Mouse (Mus musculus) layer of hippocampus, postnatal 10 days (tissue): ENCODE results near the gene Ptger1. TPM values are rescaled to one million over a fixed set of nuclear protein-coding genes. Genes with fewer than 3 reads are reported as not detected.

Experiments
- DNase-seq, 2 experiments: peaks; one replicate each; pipeline ENCODE4 v3.0.0; 2021; ENCODE audit warnings: low spot score in 2 of 2
- total RNA-seq, 2 experiments: library from RNA; stranded (reverse); gene quantifications; 2 replicates each; pipeline ENCODE4 v1.2.3; 2021

Ptger1 gene
- total RNA-seq, 2 experiments from 2014 or later, result 0.32 to 1.0 TPM

DNA sequence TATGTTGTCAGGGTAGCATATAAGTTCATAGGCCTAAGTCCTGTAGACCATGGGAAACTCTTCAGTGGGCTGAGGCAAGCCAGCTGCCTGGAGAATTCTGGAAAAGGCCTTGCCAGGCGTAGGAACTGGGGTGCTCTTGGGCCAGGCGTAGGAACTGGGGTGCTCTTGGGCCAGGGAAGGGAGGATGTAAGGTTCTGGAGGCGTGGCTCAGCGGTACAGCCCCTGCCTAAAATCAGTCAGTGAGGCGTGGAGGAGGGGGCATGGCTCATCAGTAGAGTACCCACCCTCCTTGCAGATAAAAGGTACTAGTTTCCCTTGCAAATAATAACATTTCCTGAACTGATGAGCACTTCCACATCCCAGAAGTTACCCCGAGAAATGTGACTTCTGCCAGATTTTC is 11.8 kb upstream of the Ptger1 start:
- no peak for DNase-seq

DNA sequence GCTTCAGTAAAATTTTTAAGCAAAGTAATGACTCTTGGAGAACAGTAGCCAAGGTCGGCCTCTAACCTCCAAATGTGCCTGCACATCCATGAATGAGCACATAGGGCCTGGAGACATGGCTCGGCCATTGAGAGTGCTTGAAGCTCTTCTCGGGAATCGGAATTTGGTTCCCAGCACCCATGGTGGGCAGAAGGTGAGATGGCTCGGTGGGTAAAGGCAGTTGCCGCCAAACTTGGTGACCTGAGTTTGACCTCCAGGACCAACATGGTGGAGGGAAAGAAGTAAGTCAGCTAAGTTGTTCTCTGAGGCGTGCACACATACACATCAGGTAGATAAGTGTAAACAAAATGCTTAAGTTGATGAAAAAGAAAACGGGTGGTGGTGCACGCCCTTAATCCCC is 10.4 kb upstream of the Ptger1 start:
- DNase-seq, result no peak

DNA sequence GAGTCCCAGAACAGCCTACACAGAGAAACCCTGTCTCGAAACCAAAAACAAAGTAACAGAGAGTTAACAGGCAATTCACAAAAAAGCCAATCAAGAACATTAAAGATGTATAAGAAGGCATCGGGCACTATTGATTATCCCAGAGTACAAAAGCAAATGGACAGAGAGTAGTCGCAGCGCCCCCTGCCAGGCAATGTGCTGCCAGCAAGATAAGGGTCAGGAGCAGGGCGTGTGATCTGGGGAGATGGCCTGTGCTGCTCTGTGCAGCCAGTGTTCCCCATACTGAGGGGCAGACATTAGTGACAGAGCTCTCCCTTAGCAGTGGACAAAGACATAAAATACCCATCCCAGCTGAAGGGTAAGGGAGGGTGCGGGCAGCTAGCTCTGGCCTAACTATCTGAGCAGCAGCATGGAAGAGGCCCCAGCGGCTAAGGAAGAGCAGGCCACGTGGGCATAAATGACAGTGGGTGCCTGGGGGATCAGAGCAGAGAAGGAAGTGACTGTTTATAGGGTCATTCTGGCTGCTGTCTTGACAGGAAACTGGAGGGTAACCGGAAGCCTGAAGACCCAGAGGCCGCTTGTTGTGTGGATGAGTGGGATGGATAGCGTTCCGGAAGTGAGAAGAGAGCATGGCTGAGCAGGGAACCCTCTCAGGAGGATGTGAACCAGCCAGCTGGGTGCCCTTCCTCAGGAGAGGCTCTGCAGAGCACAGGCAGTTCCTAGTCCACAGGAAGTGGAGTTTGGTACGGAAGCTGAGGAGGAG is 9.8 kb upstream of the Ptger1 start:
- no peak for DNase-seq

DNA sequence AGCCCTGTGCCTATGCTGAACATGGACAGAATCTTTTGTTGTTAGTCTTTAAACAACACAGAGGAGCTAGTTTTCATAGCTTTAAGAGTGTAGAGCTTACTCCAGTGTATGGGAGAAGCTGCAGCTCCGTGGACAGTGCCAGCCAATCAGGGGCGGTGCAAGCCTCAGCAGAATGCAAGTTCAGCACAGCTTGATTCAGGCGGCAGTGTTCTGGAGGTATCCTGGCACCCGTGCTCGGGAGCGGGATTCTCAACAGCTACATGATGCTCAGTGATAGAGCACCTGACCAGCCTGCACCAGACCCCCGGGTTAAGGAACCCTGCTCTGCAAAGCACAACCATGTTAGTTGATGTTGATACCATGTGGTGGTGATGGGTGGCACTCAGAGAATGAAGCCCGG is 5.9 kb upstream of the Ptger1 start:
- DNase-seq, result no peak

DNA sequence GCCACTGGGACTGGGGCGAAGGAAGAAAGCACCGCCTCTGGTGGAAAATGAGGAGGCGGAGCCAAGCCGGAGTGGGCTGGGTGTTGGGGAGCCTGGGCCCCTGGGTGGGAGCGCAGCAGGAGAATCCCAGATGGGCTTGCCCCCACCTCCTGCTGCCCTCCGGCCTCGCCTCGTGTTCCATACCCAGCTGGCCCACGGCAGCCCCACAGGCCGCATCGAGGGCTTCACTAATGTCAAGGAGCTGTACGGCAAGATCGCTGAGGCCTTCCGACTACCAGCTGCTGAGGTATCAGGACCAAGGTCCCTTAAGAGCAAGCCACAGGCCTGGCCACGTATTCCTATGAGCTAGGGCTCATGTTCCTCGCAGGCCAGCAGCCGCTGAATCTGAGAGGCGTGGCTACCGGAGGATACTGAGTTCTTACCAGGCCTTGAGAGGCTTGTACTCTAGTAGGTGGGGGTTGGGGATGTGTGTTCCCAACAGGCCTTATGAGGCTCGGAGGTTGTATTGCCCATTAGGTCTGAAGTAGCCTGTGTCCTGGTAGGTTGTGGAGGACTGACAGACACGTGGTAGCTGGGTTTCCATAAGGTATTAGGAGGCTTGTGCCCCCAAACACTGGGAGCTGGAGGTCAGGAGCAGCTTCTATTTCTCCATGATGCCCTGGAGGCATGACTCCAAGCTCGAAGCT is 5.3 kb upstream of the Ptger1 start:
- DNase-seq, result no peak

DNA sequence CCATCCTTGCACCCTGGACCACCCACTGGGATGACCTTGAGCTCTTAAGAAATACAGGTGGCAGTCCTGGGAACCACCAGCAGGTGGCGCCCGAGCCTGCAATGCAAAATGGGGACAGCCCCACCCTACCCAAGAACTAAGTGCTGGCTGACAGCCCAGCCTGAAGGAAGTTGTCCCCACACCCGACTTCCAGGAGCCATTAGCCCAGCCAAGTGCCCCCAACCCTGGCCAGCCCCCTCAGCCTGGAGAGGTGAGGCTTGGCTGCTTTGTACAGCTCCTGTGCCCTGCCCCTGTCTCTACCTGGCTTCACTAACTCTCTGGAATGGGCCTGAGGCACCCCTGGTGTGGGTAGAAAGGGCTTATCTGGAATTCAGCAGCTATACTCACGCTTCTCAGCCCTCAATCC is 4.1 kb upstream of the Ptger1 start:
- peak; percentile 90 to 92 for DNase-seq

DNA sequence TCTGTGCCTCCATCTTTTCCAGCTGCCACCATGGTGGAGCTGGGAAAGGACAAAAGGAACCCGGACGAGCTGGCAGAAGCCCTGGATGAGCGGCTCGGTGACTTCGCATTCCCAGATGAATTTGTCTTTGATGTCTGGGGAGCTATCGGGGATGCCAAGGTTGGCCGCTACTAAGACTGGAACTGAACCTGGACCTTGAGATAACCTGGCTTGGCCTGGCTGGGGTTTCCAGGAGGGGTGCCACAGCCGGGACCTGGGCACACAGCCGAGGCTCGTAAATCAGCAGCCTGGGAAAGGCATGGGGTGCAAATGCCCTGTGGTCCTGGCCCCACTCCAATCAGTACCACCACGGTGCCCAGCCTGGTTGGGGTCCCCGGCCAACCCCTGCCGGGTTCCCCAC is 2.4 kb upstream of the Ptger1 start:
- no peak for DNase-seq

DNA sequence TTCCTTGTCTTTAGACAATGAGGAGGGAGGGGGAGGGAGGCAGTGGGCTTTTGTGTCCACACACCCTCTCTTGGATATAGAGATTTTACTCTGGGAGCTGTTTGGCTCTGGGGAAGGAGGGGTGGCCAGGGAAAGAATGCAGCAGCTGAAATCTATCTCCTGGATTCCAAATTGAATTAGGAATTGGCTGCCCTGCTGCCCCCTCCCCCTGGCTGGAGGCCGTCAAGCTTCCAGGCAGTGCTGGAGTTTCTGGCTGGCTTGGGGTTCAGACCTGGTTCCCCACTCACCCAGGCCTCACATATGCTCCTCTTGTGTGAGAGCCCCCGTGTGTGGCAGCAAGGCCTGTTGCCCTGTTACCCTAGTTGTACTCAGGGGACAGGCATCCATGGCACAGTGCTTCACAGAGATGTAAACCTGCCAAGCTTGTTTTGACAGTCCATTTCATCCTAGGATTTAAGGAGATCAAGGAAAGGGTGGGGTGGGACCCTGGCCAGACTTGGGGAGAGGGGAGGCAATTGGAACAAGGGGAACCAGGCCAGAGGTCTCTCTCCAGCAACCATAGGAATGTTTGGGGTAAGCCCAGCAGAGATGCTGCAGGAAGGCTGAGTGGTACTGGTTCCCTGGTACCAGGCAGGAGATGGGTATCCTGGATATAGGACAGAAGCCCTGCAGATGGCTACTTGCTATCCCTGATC is 1.4 kb upstream of the Ptger1 start:
- DNase-seq, result peak in 1 of 2 experiments; percentile 46

DNA sequence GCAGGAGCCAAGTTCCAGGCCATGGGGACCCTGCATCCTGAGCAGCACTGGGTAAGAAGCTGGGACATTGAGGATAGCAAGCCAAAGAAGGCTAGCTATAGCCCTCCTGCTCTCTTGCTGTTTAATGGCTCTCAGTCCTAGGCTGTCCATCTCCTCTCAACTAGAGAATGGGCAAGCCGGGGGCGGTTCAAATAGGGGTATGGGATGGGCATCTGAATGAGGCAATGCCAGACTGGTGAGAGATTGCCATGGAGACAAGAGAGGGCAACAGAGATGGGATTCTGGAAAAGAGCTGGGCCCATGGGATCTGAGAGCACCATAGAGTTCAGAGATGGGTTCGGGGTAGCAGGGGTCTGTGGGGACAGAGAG is 372 bp downstream of the Ptger1 start:
- DNase-seq, result no peak

DNA sequence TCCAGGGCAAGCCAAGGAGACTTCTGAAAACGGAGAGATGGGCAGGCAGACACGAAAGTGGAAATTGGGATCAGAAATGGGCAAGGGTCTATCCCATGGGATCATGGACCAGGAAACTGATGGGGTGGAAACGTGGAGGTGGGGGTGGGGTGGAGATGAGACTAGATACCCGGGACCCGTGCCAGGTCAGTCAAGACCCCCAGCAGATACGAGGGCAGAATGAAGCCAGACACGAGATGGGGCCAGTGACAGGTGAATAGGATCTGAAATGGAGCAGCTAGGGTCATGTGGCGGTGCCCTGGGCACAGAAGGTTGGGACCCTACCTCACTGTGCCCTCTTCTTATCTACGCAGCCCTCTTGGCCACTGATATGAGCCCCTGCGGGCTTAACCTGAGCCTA is 1.0 kb downstream of the Ptger1 start:
- no peak for DNase-seq

DNA sequence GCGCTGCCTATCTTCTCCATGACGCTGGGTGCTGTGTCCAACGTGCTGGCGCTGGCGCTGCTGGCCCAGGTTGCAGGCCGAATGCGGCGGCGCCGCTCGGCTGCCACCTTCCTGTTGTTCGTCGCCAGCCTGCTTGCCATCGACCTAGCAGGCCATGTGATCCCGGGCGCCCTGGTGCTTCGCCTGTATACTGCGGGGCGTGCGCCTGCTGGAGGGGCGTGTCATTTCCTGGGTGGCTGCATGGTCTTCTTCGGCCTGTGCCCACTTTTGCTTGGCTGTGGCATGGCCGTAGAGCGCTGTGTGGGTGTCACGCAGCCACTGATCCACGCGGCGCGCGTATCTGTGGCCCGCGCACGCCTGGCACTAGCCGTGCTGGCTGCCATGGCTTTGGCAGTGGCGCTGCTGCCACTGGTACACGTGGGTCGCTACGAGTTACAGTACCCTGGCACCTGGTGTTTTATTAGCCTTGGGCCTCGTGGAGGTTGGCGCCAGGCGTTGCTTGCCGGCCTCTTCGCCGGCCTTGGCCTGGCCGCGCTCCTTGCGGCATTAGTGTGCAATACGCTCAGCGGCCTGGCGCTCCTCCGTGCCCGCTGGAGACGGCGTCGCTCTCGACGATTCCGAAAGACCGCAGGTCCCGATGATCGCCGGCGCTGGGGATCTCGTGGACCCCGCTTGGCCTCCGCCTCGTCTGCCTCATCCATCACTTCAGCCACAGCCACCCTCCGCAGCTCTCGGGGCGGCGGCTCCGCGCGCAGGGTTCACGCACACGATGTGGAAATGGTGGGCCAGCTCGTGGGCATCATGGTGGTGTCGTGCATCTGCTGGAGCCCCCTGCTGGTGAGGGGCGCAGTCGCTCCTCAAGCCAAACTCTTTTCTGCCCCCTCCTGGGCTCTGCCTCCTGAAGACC is 1.8 kb downstream of the Ptger1 start:
- DNase-seq, result peak; percentile 85 to 89

DNA sequence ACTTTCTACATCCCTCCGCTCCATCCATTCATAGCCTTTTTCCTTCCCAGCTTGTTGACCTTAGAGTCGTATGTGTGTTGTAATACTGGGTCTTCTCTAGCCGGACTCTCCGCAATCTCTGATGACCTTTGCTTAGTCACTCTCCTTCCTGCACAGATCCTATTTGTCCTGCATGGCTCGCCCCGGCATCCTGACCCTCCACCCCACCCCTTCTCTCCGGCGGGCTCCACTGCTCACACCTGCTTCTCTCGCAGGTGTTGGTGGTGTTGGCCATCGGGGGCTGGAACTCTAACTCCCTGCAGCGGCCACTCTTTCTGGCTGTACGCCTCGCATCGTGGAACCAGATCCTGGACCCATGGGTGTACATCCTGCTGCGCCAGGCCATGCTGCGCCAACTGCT is 2.5 kb downstream of the Ptger1 start:
- DNase-seq, result no peak

DNA sequence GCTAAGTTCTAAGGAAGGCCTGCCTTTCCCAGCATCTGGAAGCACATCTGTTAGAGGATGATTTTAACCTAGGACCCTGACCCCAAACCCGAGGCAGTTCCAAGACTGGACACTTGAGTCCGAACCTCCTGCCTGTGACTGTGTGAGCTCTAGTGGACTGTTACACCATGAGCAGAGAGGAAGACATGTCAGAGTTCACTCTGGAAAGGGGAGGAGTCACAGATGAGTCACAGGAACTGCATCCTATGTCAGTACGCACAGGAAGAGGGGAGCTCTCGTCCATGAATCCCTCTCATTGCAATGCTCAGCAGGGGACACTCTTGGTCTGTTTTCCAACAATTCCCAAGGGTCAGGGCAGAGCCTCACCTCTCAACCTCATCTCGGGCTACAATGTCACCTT is 6.5 kb downstream of the Ptger1 start:
- DNase-seq, result no peak

DNA sequence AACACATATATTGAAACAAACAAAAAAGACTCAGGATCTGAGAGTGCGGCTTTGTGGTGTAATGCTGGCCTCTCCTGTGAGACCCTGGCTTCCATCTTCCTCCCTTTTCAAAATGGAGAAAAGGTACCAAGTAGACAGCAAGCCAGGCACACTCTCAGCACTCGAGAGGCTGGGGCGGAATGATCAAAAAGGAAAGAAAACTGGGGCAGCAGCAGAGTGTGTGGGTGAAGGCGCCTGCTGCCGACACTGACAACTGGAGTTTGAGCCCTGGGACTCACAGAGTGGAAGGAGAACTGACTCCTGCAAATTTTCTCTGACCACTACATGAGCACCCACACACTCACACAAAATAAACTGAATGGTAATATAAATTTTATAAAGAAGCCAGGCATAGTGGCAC is 8.0 kb downstream of the Ptger1 start:
- DNase-seq, result no peak

DNA sequence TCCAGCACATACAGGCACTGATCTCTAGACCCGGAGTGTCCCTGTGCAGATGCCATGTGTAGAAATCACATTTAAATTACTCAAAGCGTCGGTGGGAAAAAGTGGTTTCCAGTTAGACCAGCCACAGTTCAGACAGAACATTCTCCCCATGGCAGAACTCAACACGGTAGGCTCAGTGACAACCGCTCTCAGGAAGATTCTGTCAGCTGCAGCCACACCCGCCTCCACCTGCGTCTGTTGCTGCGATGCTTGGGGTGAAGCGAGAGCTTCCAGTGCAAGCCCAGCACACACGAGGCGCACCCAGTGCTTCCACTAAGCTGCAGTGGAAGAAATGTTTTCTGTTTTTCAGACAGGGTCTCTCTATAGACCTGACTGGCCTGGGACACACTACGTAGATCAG is 13.4 kb downstream of the Ptger1 start:
- DNase-seq, result no peak

DNA sequence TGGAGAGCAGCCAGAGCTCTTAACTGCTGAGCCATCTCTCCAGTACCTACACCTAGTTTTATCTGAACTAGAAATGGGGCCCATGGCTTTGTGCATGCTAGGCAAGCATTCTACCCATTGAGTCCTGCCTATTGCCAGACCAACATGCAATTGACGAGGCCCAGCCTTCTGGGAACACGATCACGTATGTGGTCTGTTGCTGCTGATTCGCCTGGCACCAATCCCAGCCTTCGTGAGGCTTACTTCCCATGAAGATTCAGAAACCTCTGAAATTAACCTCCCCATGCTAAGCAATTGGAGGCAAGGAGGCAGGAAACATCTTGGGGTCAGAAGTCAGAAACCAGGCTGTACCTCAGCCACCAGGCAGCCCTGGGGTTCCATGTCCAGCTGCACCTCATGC is 14.1 kb downstream of the Ptger1 start:
- DNase-seq, result no peak

DNA sequence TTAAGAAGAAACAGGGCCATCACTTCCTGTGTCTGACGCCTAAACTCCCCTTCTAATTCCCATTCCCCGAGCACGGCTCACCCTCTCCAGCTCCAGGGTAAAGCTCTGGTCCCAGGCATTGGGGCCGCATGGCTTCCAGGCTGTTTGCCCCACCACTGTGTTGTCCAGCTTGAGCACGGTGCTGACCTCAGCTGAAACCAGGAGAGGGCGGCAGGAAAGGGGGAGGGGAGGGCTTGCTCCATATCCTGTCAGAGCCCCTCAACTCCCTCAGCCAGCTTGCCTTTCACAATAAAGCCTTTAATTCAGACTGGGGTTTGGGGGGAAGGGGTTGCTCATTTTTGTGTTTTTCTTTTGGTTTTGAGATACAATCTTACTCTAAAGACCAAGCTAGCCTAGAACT is 14.6 kb downstream of the Ptger1 start:
- no peak for DNase-seq

DNA sequence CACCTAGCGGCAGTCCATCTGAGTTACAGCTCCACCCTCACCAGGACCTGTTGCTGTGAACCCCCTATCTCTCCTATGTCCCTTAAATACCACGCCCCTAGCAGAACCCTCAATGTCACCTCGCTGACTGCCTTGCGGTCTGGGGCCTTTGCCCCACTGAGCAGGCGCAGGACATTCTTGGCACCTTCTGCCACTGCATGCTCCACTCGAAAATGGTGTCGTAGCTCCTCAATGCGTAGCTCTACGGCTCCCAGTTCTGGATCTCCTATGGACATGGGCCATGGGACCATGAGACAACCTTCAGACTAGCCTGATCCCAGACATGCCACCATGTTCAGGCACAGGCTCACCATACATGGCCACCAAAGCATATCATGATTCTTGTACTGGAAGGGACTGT is 18.0 kb downstream of the Ptger1 start:
- DNase-seq, result no peak

DNA sequence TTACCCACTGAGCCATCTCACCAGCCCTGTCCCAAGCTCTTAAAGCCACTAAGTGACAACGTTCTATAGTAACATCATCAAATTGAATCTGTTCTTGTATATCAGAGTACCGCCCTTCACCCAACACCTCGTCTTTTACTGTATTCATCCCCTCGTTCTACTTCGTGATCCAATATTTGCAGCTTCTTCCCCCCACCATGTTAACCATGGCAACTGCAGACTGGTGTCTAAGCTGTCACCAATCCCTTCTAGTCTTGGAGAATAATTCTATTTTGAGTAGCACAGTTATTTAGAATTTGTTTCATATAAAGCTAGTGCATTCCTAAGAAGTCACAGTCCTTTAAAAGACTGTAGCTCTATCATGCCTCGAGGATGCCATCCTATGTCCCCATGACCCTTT is 22.8 kb downstream of the Ptger1 start:
- no peak for DNase-seq

DNA sequence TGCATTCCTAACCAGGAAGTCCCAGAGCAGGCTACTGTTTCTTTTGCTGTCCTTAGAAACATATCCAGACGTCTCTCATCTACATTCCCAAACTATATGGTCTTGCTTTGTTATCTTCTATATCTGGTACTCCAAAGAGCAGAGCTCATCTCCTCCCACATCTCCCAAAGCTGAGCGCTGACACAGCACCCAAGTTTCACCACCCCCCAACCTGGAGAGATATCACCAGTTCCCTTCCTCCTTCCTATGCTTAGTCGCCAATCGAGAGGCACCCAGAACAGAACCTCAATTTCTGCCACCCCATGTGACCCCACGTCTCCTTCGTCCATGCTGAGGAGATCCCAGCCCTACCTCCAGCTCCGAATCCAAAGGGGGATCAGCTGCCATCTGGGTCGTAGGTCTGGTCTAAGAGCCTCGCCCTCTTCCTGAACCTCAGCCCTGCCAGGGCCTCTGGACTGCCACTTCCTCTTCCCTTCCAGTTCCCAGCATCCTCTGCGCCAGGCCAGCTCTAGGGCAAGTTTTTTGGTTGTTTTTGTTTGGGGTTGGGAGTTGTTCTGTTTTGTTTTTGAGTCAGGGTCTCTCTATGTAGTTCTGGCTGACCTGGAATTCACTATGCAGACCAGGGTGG is 27.2 kb downstream of the Ptger1 start:
- no peak for DNase-seq
